Mouse (Mus musculus) adrenal gland, postnatal 25 days (tissue): ENCODE data around the gene 4930432K21Rik. TPM values are rescaled to one million over a fixed set of nuclear protein-coding genes. Genes with fewer than 3 reads are reported as not detected.

Source experiments
- DNase-seq: peaks from one replicate; pipeline ENCODE4 v3.0.0; 2021; ENCODE audit warnings: mixed read lengths
- microRNA-seq, 2 experiments: library from miRNA; unstranded; fragments of <30 nt; microRNA quantifications; one replicate each; pipeline ENCODE4 v1.2.0; 2021
- total RNA-seq: library from RNA; stranded (reverse); gene quantifications from 2 replicates; pipeline ENCODE4 v1.2.3, GENCODE M21; 2021

The 4930432K21Rik gene
- total RNA-seq, 1 experiment from 2014 or later = 0.73 TPM

DNA sequence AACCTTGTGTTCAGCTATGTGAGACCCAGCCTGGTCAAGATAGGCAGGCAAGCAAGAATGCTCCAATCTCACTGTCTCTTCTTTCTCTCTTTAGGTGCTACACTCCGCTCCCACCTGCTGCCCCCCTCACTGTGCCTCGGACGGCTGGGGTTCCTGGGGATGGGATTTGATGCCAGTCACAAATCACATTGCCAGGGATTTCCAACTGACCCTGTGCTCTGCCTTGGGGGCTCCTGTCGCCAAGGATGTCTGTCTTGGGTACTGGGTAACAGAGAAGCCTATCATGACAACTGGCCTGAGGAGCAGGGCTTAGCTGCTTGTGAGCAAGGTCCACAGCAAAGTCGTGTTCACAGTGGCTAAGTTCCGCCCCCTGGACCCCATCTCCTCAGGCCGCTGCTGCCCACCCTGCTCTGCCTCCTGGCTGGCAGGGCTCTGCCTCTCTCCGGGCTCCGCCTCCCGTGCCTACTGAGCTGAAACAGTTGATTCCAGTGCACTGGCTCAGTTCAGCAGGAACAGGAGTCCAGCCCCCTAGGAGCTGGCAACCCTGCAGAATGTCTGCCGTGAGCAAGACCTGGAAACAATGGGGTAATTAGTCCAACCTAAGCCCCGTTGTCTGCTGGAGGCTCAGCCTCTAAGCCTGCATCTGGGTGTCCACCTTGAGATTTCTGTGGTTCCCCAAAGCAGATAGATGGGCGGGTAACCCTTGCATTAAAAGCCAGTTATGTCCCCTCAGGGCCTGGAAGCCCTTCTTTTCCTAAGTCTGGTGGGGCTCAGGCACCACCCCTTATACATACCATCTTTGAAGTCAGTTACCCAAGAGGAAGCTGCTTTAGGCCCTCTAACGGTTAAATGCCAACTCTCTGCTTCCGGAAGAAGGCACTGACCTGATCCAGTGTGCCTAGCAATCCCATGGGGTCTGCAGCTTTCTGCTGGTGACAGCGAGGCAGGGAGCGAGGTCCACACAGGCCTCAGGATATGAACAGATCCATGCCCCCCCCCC is 60.9 kb downstream of the 4930432K21Rik start:
- no peak for DNase-seq

- peak; percentile 84 for DNase-seq
Measured at GRCm38 (mm10) chr8:84210167-84210791, 62.5 kb downstream of the 4930432K21Rik start.

GRCm38 (mm10) chr8:84211202-84211601 is 63.4 kb downstream of the 4930432K21Rik start:
- DNase-seq = no peak

DNA sequence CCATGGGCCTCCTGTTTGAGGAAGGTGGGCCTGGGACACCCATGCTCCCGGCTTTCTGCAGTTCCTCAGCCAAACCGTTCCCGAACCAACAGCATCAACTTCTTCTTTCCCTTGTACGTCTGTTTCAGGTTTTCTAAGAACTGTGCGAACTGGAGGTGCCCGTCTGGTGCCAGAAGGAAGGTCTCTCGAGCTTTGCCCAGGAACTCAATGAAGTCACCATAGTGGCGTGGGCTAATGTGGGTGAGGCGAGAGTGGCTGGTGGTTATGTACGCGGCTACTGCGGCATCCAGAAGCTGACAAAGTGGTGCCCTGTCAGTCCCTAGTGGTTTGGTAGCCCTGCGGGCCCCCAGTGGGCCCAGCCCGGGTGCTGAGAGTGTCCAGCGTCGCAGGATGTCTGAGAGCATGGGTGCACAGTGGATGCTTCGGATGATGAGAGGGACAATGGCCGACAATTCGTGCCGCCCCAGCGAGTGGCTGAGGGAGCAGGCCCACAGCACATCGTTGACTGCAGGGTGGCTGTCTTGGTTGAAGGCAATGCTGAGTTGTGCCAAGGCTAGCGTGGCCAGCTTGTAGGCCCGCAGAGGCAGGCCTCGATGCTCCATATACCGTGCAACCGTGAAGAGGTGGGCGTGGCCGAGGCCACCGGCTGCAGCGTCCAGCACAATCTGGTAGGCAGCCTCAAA is 64.2 kb downstream of the 4930432K21Rik start:
- DNase-seq = no peak

DNA sequence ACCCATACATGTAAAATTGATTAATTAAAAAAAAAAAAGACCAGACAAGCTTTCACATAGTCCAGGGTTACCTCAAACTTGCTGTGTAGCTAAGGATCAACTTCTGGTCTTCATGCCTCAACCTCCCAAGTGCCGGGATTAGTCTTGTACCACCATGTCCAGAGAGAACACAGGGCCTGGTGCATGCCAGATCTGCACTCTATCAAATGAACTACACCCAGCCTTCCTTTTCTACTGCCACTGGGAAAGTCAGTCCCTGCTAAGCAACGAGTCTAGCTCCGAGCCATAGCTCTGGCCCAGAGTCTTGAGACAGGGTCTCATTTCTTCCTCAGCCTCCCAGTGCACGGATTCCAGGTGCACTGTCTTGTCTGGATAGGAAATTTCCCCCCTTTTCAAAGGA is 65.5 kb downstream of the 4930432K21Rik start:
- DNase-seq = no peak

GRCm38 (mm10) chr8:84217206-84217605 is 69.4 kb downstream of the 4930432K21Rik start:
- DNase-seq = no peak

DNA sequence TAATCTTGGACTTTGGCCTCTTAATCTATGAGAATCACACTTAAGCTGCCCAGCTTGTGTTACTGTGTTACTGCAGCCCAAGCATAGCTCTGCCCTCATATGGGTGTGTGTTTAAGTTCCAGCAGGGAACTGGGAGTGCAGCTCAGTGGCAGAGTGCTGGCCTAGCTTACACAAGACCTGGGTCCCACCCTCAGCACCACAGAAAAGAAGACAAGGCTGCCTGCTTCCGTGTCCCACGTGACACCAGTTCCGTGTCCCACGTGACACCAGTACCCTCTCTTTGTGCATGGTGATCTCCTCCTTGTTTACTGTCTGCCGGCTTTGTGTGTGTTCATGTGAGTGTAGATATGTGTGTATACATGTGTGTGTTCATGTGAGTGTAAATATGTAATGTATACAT is 70.3 kb downstream of the 4930432K21Rik start:
- no peak for DNase-seq

GRCm38 (mm10) chr8:84220105-84220504 is 72.3 kb downstream of the 4930432K21Rik start:
- no peak for DNase-seq

Small RNAs within 50 kb of the gene (microRNA-seq; reads per million reads assigned to microRNA genes)
- 0 reads per million in 2 experiments for gene Gm25110
- gene Mir181c = 1,371 to 1,585 reads per million in 2 experiments
- 1,633 to 1,786 reads per million in 2 experiments for gene Mir181d
- gene Mir23a = 41,262 to 43,518 reads per million in 2 experiments
- 0 reads per million in 2 experiments for gene Mir24-2
- 1,237 to 1,361 reads per million in 2 experiments for gene Mir27a
- 0 reads per million in 2 experiments for gene Mir3074-2

Other genes with a start within 250 kb of the 4930432K21Rik start
- 73.5 and 114 TPM in 2 replicates for gene Adgrl1, start 247.9 kb upstream of the 4930432K21Rik start, total RNA-seq
- 2.1 and 3.2 TPM in 2 replicates for gene Gm10644, start 192.8 kb upstream of the 4930432K21Rik start, total RNA-seq
- gene Asf1b, start 192.5 kb upstream of the 4930432K21Rik start, total RNA-seq = 6.0 and 7.2 TPM in 2 replicates
- 284 and 302 TPM in 2 replicates for gene Prkaca, start 175.0 kb upstream of the 4930432K21Rik start, total RNA-seq
- gene Samd1, start 150.4 kb upstream of the 4930432K21Rik start, total RNA-seq = 44.8 and 49.8 TPM in 2 replicates
- 0.67 TPM in 1 of 2 replicates, not detected in the other for gene 1700067K01Rik, start 146.5 kb upstream of the 4930432K21Rik start, total RNA-seq
- gene 2210011C24Rik, start 135.9 kb upstream of the 4930432K21Rik start, total RNA-seq = not detected in 2 replicates
- gene Palm3, start 126.6 kb upstream of the 4930432K21Rik start, total RNA-seq = 0.76 and 1.4 TPM in 2 replicates
- gene Il27ra, start 105.4 kb upstream of the 4930432K21Rik start, total RNA-seq = 2.5 and 3.6 TPM in 2 replicates
- gene Rln3, start 103.0 kb upstream of the 4930432K21Rik start, total RNA-seq = not detected in 2 replicates
- 2.8 and 3.5 TPM in 2 replicates for gene Gm10643, start 82.9 kb upstream of the 4930432K21Rik start, total RNA-seq
- gene Rfx1, start 81.2 kb upstream of the 4930432K21Rik start, total RNA-seq = 23.1 and 26.1 TPM in 2 replicates
- gene Dcaf15, start 43.3 kb upstream of the 4930432K21Rik start, total RNA-seq = 21.2 and 24.5 TPM in 2 replicates
- gene Podnl1, start 22.0 kb upstream of the 4930432K21Rik start, total RNA-seq = 0.62 and 1.0 TPM in 2 replicates
- 31.4 and 34.9 TPM in 2 replicates for gene Cc2d1a, start 89 bp upstream of the 4930432K21Rik start, total RNA-seq
- gene Nanos3, start 37.2 kb downstream of the 4930432K21Rik start, total RNA-seq = 1.3 TPM in 1 of 2 replicates, not detected in the other
- gene Zswim4, start 89.0 kb downstream of the 4930432K21Rik start, total RNA-seq = 41.3 and 44.1 TPM in 2 replicates
- 261 and 266 TPM in 2 replicates for gene D8Ertd738e, start 101.7 kb downstream of the 4930432K21Rik start, total RNA-seq
- gene Mri1, start 109.3 kb downstream of the 4930432K21Rik start, total RNA-seq = 31.3 and 45.3 TPM in 2 replicates
- gene Ccdc130, start 122.4 kb downstream of the 4930432K21Rik start, total RNA-seq = 15.0 and 24.8 TPM in 2 replicates
- 4.9 and 8.0 TPM in 2 replicates for gene Cacna1a, start 240.4 kb downstream of the 4930432K21Rik start, total RNA-seq